Mouse (Mus musculus): ENCODE data around the gene Acoxl.
A peak's percentile ranks its signal among the peaks of the same experiment; 100 is the strongest.

Gene Acoxl

DNA sequence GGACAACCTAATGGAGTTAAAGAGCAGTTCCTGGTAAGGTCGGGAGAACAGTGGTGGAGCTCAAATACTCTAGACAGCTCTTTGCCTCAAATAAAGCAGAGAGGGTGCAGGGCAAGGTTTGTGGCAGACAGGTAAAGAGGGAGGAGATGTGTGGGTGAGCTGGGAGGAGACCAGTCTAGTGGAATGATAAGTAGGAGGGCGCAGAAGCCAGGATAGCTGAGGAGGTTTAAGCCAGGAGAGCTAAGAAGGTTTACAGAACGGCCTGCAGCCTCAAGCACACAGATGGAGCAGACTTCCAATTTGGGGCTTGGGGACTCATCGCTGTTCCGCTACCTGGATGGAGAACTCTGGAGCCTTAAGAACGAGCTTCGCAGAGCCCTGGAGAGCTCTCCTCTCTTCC lies at the start of gene Acoxl:
Acoxl (plus strand) TSS at position 301 of the 400 bp plus-strand sequence.
- DNase-seq (ENCODE audit: low spot score) = no peak

DNA sequence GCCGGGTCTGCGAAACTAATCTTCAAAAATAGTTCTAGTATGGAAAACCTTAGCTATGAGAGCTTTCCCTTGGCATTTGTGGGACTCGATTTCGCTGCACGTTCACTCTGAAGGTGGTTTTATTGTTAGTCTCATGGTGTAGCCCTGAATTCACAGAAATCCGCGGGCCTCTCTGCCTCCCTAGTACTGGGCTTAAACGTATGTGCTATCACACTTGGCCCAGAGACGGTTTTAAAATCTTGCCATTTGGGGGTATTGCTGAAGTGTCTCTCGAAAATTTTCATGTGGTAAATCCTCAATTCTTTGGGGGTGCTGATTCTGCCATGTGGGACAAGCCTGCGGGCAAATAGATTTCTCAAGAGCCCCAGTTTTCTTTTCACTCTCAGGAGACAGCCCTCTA lies 49.5 kb upstream of the Acoxl start:
- DNase-seq (ENCODE audit: low spot score) = no peak

DNA sequence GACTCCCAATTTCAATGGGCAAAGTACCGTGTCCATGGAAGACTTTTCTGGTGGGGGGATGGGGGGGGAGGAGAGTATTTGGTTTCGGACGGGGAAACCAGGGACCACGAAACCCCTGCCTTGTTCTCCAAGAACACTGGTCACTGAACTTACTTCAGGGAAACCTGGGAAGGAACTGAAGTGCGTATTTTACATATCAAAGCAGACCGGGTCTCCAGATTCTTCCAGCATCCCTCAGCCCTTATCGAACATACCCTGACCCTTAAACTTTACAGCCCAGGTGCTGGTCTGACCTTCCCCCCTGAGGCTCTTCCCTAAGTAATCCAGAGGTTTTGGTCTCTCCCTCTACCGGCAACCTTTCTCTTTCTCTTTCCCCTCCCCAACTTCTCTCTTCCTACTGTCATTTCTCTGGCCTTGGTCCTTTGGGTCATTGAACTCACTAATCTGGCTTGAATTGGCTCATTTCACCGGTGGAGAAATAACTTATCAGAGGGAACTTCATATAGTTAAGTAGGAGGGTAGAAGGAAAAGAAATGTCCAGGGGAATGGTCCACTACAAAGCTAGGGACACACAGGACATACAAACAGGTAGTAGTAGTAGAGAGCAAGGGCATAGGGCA lies 48.9 kb upstream of the Acoxl start:
- no peak for DNase-seq (ENCODE audit: low spot score)

DNA sequence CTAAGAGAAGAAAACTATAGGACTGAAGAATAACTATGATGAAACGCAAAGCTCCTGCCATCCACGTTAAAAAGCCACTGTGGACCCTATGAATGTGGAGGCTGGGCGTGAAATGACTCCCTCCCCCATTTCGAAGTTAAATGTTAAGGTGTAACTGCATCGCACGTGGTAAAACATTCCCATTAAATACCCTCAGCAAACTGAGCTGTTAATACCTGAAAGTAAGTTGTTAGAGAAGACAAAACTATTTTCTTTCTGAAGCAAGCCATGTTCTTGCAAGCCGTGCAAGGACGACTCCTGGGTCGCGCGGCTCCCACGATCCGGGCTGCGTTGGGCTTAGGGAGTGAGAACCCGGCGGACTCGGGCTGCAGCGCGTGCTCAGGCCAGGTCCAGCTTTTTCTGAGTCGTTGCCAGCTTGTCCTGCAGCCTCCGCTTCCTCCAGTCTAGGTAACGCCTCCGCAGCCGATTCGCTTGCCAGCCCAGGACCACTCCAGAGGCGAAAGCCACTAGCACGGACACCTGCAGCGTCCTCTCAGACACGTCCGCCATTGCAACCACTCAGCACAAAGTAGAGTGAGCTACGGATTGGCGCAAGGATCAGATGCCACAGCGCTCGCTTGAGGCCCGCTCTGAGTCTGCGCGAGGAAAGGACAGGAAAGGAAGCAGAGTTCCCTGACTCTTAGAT lies 46.6 kb upstream of the Acoxl start, which contains the start of gene Mtln:
Mtln (minus strand) TSS at position 570 of the 685 bp plus-strand sequence.
- peak; percentile 82 for DNase-seq (ENCODE audit: low spot score)

DNA sequence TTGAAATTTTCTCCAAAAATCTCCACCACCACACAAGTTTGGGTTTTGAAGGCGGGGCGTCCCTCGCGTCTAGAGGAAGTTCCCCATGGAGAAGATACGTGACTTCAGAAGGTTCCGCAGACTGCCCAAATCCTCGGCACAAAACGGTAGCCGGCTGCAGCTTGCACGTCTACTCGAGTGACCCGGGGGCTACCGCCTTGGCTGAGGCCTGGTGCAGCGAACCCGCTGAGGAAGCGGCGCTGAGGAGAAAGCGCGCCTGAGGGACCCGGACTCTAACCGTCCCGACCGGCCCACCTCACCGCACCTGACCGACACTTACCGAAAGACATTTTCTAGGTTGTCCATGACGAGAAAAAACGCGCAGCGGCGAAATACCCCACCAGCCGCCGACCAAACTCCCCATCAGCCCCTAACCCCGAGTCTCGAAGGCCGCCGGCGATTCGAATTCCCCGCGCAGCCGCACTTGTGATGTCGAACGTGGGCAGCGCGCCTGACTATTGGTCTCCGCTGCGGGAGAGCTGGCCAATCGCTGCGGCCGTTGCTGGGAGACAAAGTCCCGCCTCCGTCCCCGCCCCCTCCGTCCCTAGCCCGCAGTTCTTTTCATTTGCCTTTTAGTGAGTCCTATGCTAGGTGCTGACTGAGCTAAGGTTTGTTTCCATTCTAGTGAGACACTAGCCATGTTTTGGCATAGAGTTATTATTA lies 7.1 kb upstream of the Acoxl start, which contains the start of gene Bub1:
Bub1 (minus strand) TSS at position 465 of the 702 bp plus-strand sequence.
- DNase-seq (ENCODE audit: low spot score) = peak; percentile 87

DNA sequence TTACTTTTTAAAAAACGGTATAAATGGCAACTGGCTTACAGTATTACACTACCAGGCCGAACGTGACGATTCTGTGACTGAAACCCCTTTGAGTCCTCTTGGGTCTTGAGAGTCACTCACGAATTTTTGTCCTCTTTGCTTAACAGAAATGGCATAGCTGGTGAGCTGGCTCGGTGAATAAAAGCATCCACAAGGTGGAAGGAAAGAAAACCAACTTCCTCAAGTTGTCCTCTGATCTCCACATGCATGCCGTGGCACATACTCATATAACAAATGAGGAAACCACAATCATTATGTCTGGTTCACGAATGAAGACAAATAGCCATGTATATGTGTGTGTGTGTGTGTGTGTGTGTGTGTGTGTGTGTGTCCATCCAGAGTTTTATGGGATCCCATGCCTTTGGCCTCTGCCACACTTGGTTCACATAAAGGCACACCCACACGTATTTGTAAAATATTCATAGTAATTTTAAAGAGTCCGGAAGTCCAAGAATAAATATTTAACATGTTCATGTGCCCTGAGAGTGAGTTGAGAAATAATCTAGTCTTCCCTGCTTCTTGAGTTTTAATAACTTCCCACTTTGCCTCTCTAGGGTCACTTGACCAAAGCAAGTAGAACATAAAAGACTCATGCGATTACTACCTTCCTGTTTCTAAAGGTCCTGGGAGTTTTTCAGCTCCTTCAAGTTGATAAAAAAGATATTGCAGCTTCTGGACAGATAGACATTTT lies 6.4 kb upstream of the Acoxl start:
- DNase-seq (ENCODE audit: low spot score) = no peak

DNA sequence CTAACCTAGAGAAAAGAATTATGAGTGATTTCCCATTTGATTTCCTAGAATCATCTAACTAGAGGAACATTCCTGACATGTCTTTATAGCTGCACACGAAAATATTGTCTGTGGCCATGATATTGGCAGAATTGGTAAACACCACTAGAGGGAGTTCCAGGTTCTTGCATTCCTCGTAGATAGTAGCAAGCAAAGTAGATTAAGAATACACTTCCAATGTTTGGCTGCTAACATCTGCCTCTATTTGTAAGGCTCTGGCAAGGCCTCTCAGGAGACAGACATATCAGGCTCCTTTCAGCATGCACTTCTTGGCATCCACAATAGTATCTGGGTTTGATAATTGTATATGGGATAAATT lies 5.9 kb upstream of the Acoxl start:
- DNase-seq (ENCODE audit: low spot score) = no peak

DNA sequence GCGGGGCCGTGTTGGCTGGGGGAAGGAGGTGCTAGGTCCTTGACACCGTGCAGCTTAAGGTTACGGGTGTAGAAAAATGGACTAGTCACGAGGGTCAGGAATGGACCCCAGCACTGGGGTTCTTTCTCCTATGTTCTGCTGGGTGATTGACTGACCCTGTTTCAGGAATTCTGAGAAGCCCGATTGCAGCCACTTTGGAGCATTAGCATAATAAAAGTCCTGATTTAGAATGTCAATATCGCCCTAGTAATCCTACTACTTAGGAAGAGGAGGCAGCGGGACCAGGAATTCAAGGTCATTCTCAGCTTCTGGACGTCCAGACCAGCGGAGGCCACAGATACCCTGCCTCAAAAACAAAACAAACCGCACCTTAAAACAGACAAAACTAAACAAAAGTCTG lies 749 bp downstream of the Acoxl start:
- no peak for DNase-seq (ENCODE audit: low spot score)

DNA sequence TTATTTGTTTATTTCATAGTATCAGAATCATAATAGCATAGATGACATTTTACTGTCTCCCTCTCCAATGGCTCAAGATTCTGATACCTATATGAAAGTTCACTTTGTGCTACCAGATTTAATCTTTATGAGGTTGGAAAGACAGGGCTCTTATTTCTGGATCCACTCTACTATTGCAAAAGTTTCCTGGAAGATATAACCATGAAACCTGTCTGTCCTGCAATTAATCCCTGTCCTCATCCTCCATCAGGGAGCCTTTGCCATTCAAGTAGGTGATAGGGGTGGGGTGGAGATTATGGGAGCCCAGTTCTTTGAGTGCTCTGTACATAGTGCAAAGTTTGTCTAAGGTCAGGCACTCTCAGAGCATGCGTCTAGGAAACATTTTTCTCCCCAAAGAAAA lies 2.7 kb downstream of the Acoxl start:
- DNase-seq (ENCODE audit: low spot score) = no peak

DNA sequence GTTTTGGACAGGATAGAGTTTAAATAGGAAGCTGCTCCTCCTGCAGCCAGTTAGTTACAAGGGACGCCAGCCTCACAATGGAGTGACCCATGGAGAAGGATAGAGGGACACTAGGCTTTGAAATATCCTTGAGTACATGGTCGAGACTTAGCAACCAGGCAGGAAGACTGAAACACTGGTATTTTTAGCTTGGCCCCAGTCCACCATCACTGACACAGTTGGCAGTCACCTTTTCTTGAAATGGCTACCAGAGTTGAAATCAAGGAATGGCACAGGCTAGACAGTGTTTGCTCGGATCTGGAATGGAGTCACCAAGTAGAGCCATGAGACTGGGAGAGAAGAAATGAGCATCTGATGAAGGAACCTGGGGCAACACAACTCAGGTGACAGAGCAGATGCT lies 3.7 kb downstream of the Acoxl start:
- no peak for DNase-seq (ENCODE audit: low spot score)

DNA sequence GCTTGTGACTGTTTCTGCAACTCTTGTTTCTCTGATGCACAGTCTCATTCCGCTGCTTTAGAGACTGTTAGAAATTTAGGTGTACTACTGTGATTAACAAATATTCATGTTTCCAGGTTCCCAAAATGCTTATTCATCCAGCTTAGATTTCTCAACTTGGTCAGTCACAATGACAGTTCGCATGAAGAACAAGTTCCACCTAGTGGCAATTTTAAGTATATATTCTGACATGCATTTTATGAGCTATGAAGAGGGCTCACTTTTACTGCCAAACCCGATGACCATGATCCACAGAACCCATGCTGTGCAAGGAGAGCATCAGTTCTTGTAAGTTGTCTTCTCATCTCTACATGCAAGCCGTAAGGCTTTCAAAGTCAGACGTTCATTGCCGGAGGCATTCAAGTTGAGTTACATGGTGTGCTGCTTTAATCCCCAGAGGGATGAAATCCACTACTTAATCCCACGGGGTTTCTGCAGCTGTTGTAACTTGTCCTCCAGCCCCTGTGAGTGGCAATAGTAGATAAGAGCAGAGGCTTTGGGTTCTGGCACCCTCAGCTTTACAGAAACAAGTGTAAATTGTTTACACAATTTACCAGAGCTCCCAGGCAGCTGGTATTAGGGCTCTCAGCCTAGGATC lies 6.8 kb downstream of the Acoxl start:
- DNase-seq (ENCODE audit: low spot score) = no peak

DNA sequence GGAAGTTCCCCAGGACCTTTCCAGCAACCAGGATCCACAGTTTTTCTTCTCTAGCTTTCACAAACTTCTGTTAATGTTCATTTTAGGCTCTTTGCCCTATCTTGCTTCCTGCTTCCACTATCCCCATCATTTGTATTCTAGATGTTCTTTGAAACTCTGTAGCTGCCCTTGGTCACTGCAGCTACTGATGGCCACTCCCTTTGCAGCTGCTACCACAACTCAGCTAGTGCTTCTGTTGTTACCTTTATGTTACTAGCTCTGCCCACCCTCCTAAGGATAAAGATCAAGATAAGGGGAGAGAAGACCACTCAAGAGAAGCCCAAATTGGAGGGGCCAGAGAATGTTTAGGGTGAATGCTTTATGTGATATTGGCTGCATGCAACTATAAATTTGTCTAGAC lies 7.3 kb downstream of the Acoxl start:
- no peak for DNase-seq (ENCODE audit: low spot score)

DNA sequence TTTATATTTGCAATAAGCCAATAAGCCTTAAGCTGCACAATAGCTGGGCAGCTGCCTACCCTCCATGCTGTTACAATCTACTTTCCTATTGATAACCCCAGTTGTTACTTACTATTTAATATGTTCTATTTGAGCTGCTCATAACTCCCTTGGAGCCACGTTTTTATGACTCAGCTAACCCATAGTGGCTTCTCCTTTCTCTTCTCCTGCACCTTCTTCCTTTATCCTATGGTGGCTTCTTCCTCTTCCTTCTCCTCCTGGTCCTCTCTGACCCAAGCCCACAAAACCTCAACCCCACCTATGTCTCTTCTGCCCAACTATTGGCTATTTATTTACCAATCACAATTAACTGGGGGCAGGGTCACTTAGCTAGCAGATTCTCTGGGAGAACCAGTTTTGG lies 7.9 kb downstream of the Acoxl start:
- no peak for DNase-seq (ENCODE audit: low spot score)

DNA sequence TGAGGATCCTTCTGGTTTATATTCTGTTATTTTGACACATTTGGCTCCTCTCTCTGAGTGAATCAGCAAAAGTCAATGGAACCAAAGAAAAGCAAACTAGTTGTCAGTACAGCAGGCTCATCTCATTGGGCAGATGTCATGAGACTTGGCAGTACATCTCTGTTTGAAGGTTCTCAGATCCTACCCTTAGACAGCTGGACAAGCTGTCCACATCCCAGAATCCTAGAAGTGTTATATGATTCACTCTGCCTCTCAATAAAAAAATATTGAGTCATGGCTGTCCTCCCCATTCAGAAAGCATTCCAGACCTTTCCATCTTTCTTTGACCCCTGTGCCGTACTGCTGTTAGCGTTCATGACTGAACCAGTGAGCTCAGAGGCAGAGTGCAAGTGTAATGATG lies 11.7 kb downstream of the Acoxl start:
- no peak for DNase-seq (ENCODE audit: low spot score)

DNA sequence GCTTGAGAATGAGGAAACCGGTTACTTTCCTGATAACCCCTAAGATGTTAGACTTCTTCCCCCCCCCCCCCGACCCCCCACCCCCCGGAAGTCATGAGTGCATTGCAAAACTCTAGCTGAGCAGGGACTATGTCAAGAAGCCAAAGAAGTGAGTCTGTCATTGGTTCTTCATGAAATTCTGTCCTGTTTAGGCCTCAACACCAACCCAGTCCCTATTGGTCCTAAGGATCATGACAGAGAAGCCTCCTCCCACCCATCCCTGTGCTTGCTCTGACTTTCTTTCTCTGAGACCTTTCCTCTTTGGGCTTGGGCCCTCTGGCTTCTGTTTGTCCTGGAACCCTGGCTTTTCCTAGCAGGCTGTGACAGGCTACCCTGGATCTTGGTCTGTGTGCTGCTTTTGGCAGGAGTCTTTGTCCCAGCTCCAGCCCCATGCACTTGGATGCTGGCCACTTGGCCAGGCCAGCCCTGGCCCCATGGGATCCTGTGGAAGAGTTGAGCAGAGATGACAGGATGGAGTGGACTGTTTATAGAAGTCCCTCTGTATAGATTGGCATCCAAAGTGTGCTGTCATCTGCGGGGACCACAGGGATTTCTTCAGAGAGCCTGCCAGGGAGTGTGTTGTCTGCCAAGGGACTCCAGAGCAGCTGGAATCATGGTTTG lies 15.8 kb downstream of the Acoxl start:
- peak; percentile 14 for DNase-seq (ENCODE audit: low spot score)

DNA sequence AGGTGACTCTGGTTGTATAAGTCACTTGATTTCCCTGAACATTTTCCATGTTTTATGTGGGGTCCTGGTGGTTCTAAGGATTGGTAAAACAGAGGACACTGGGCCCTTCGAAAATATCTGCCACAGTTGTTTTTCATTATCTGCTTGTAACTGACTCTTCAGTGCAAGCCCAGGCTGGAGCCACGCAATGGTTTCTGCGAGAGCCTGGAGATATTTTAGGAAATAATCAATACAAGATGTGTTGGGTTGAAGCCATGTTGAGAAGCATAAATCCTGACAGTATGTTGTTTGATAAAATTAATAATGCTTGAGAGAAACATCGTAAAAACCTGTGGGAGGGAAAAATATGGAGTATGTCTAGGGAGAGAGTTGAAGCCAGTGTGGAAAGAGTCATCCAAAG lies 25.7 kb downstream of the Acoxl start:
- no peak for DNase-seq (ENCODE audit: low spot score)

DNA sequence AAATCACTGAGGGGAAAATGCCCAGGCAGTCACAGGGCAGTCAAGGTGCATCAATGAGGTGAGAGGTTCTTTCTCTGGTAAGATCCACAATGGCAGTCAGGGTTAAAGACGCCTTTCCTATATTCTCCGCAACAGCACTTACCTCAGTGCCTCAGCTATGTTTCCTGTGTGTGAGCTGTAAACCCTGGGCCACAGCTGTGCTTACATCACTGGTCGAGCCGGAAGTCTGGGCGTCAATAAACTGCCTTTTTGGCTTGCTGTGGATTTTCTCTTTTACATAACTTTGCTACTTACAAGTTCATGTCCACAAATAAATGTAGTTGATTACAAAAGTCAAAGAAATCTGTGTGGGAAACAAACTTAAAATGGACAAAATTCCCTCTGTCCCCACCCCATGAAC lies 42.4 kb downstream of the Acoxl start:
- DNase-seq (ENCODE audit: low spot score) = no peak

DNA sequence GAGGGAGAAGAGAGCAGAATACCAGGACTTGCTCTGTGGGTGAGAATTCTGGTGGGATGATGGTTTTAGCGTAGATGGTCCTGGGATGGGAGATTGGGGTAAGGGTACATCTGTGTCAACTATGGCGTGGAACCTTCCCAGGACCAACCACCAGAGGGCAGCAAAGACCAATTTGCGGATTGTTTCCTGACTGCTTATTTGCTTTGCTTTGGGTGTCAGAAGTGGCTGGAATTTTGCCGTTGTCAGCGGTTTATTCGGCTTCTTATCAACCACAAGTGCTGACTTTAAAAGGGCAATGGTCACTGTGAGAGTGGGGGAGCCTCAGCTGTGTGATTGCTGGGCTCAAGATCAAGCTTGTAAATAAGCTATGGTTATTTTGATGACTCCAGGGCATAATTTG lies 50.8 kb downstream of the Acoxl start:
- peak; percentile 67 for DNase-seq (ENCODE audit: low spot score)

DNA sequence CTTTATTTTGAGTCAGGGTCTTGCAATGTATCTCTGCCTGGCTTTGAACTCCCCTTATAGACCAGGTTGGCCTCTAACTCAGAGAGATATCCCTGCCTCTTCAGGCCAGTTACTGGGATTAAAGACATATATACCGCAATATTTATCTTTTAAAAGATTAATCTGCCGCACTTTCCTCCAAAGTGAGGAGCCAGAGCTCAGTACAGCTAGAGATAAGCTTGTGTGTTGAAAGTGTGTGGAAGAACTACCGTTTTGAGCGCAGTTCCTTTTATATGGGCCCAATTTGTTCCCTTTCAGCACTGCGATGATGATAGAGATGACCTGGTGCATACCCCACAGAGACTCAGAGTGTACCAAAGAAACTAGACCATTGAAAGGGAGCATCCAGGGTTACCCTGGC lies 51.3 kb downstream of the Acoxl start:
- no peak for DNase-seq (ENCODE audit: low spot score)

DNA sequence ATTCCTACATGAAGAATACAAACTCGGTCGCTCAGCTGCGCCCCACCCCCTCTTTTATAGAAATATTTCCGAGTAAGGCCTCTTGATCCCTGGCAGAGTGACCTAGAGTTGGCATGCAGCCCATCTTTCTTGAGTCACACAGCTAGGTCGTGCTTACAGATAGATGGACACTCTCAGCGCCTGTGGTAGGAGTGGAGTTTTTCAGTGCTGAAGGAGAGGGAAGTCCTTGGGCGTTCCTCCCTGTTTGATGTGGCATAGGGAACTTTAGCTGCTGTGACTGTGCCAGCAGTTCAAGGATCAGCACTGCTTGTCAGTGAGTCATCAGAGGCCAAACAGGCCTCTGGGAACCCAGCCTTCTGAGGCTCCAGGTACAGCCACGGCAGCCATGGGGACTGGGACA lies 51.9 kb downstream of the Acoxl start:
- no peak for DNase-seq (ENCODE audit: low spot score)

DNA sequence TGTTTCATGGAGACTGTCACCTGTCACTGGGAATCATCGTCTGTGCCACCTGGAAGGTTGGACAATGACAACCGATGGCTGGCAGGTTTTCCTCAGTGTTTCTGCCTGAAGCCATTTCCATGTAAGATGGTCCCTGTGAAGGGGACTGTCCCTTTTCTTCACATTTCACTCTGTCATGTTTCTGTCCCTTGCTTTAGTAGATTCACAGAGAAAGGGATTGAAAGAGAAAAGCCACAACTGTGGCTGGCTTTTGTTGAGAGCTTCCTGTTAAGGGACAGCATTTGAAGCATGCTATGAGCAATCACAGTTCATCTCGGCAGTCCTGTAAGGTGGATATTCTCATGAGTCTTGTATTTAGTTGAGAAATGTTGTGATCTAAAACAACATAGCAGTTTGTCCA lies 52.4 kb downstream of the Acoxl start:
- DNase-seq (ENCODE audit: low spot score) = no peak

DNA sequence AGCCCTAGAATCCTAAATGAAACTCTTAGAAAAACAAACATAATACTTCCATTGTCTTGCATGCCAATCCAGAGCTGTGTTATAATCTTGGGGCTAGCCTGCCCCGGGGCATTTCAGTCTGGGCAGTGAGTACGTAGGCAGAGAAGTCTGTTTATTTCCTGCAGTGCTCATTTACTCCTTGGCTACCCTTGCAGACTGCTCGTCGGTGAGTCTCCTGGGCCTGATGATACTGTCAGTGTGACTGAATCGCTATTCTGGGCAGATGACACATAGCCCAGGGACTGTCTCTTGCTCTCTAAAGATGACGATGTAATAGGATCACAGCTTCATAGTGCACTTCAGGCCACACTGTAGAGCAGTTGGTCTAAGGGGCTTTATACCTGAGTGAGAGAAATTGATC lies 56.2 kb downstream of the Acoxl start:
- no peak for DNase-seq (ENCODE audit: low spot score)
